Mouse (Mus musculus) neural tube, embryonic 11.5 days (tissue): ENCODE measurements around the gene Mical1. TPM values are rescaled to one million over a fixed set of nuclear protein-coding genes. Genes with fewer than 3 reads are reported as not detected.

Experiments used
- ATAC-seq: fragments of 200-750 bp; cut with Nextera tagmentation; 2 replicates; pipeline ENCODE4 v1.8.0; 2017; ENCODE audit warnings: moderate number of reproducible peaks, mild to moderate bottlenecking, moderate TSS enrichment, moderate library complexity; ENCODE audit not compliant: insufficient read depth, low FRiP score, low TSS enrichment
- DNase-seq: peaks from one replicate; pipeline ENCODE4 v3.0.0-alpha.2; 2015; ENCODE audit warnings: low spot score
- H3K27ac ChIP-seq: fragments of 300-500 bp; sonication (generic); 2 replicates; pipeline ENCODE4 v1.5.1; 2014; ENCODE audit warnings: low read depth, mild to moderate bottlenecking, low read length
- H3K27me3 ChIP-seq: fragments of 300-500 bp; sonication (generic); 2 replicates; pipeline ENCODE4 v1.6.1; 2014; ENCODE audit warnings: mild to moderate bottlenecking, low read length, mixed read lengths; ENCODE audit not compliant: control insufficient read depth, insufficient read depth
- H3K36me3 ChIP-seq: fragments of 300-500 bp; sonication (generic); 2 replicates; pipeline ENCODE4 v1.6.1; 2014; ENCODE audit warnings: mild to moderate bottlenecking, low read length, moderate library complexity, mixed read lengths; ENCODE audit not compliant: control insufficient read depth, insufficient read depth
- H3K4me1 ChIP-seq: fragments of 300-500 bp; sonication (generic); 2 replicates; pipeline ENCODE4 v1.6.1; 2014; ENCODE audit warnings: low read length, mixed read lengths; ENCODE audit not compliant: control insufficient read depth, insufficient read depth
- H3K4me2 ChIP-seq: fragments of 300-500 bp; sonication (generic); 2 replicates; pipeline ENCODE4 v1.6.1; 2014; ENCODE audit warnings: low read depth, mild to moderate bottlenecking, moderate library complexity
- H3K4me3 ChIP-seq: fragments of 300-500 bp; sonication (generic); 2 replicates; pipeline ENCODE4 v1.5.1; 2014; ENCODE audit warnings: low read depth, low read length
- H3K9ac ChIP-seq: fragments of 300-500 bp; sonication (generic); 2 replicates; pipeline ENCODE4 v1.6.1; 2014; ENCODE audit warnings: mild to moderate bottlenecking, low read length
- H3K9me3 ChIP-seq: fragments of 300-500 bp; sonication (generic); 2 replicates; pipeline ENCODE4 v1.6.1; 2016; ENCODE audit warnings: low read length; ENCODE audit not compliant: control insufficient read depth
- WGBS: fragments of 180-500 bp; shearing (Covaris S2); extraction: QIAGEN DNeasy Blood & Tissue Kit; methylation state at CpG from one replicate; pipeline ENCODE4 v1.1.7; 2014; 5-methylcytosine and 5-hydroxymethylcytosine counted together
- polyA plus RNA-seq: library from polyadenylated mRNA; unstranded; fragments of >200 nt; fragmentation: Nextera tagmentation; extraction: Ambion mirVana; gene quantifications from 2 replicates; pipeline ENCODE4 v1.2.1, GENCODE M21; 2014

Mical1 gene
- polyA plus RNA-seq, 1 experiment from 2014 or later: 34.9 TPM

DNA sequence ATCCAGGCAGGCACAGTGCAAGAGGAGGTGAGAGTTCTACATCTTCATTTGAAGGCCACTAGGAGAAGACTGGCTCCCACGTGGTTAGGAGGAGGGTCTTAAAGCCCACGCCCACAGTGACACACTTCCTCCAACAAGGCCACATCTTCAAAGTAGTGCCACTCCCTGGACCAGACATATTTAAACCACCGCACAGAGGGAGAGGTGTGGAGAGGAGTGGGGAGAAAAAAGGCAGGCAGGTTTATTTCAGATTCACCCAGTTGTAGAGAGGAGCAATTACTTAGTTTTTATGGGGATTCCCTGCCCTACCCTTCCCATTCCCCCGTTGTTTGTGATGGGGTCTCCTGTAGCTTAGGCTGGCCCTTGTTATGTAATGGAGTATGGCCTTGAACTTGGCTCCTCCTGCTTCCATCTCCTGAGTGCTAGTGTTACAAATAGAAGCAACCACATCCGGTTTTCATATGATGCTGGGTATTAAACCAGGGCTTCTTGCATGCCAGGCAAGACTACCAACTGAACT is 3.1 kb upstream of the Mical1 start:
- H3K27me3 ChIP-seq: no peaks in the 10 kb centered on the region
- H3K27ac ChIP-seq: no peak overlapping the region
- no peaks in the 10 kb centered on the region for H3K36me3 ChIP-seq
- DNase-seq (no peak), ATAC-seq (no peak)
- H3K4me2 ChIP-seq: no peak overlapping the region
- 77% methylated on average over 5 of the region's 5 CpGs for WGBS
- no peaks in the 10 kb centered on the region for H3K9me3 ChIP-seq
- no peak overlapping the region for H3K9ac ChIP-seq
- H3K4me3 ChIP-seq: no peak overlapping the region
- H3K4me1 ChIP-seq: peaks cover 10% of the 10 kb centered on the region

DNA sequence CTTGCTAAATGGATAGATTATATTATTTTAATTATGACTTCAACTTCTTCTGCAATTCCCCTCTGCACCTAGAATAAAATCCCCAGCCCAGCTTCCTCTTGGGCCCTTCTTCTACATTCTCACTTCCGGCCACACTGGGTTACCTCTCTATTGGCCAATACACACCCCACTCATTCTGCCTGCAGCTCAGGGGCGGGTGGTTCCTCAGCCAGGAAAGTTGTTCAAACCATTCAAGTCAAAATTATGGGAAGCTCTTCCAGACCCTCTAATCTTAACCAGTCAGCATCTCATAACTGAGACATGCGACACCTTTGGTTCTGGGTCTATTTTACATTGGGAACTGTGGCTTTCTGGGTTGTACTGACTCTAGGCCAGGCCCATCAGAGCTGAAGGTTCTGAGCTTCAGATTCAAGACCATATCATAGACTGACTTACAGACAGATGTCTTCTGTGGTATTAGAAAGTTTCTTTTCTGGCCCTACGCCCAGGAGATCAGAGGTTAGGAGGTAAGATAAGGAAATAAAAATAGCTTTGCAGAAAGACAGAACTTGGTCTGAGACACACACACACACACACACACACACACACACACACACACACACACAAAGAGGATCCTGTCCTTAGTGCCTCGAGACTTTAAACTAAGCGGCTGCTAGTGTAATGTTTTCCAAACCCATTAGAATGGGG is 2.2 kb upstream of the Mical1 start:
- no peak overlapping the region for H3K4me3 ChIP-seq
- H3K4me1 ChIP-seq: peaks cover 12% of the 10 kb centered on the region
- ATAC-seq: no peak
- no peak overlapping the region for H3K9ac ChIP-seq
- H3K27me3 ChIP-seq: no peaks in the 10 kb centered on the region
- DNase-seq: no peak
- no peak overlapping the region for H3K4me2 ChIP-seq
- H3K27ac ChIP-seq: no peak overlapping the region
- no peaks in the 10 kb centered on the region for H3K36me3 ChIP-seq
- no peaks in the 10 kb centered on the region for H3K9me3 ChIP-seq
- 85% methylated on average over 6 of the region's 6 CpGs for WGBS

DNA sequence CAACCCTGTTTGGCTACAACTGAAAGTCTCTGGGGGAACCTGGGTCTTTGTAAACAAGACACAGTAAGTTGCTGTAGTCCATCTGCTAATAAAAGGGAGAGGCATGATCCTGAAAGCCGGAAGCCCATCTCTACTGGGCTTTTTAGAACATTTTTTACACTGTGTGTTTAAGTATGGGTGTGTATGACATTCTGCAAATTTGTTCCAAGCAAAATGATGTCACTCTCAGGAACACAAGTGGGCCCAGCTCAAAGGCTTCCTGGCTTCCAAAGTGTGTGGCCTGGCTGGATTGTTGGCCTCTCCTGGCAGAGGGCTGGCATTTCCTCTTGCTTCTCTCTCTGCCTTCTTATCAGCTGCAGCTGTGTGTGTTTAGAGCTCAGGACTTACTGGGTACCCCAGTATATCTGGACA is 1.1 kb upstream of the Mical1 start:
- no peak for ATAC-seq
- H3K27ac ChIP-seq: no peak overlapping the region
- H3K9ac ChIP-seq: no peak overlapping the region
- no peak overlapping the region for H3K4me2 ChIP-seq
- DNase-seq: no peak
- H3K9me3 ChIP-seq: no peaks in the 10 kb centered on the region
- no peak overlapping the region for H3K4me3 ChIP-seq
- no peaks in the 10 kb centered on the region for H3K27me3 ChIP-seq
- whole genome bisulfite sequencing: 69% methylated on average over 1 of the region's 1 CpGs
- peaks cover 12% of the 10 kb centered on the region for H3K4me1 ChIP-seq
- peaks cover 2% of the 10 kb centered on the region; the same call in 1 of the 2 replicates for H3K36me3 ChIP-seq

DNA sequence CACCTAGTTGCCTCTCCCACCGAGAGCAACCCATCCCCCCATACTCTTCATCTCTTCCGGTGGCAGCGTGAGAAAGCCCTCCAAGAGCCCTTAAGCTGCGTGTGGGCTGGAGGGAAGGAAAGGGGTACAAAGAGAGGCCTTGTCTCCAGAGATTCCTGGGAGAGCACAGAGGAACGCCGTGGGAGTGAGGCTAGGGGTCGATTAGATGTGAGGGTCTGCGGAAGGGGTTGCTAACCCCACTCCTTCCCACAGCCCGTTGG is 834 bp downstream of the Mical1 start:
- no peak; the same call in 1 of the 2 replicates for ATAC-seq

DNA sequence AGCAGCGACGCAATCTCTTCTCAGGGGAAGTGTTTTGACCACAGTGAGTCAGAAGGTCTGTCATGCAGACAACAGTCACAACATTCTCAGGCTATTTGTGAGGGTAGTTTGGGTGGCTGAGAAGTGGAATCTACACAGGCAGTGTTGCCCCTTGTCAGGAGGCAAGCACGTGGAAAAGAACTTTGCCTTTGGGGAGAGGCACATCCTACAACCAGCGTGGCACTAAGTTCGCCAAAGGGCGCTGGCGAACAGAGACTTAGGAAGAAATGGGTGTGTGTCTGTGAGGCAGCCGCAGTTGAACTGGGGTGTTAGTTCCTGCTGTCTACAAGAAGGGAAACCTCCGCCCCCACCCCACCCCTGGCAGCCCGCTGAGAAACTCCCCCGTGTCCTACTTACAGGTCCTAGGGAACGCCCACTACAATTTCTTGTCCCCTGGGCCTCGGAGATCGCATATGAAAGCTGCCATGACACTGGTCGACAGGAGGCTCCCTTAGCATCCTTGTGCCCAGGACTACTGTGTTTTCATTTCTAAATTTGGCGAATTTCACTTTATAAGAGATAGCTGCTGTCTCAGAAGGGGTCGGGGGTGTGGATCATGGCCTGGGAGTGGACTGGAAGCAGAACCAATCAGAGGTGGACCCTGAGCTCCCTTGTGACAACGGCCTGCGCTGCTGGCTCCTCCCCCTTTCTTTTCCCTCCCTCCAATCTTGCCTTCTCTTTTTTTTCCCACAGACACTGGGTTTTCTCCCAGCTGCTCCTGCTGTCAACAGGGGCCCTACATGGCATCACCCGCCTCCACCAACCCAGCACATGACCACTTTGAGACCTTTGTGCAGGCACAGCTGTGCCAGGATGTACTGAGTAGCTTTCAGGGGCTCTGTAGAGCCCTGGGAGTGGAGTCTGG is 1.4 kb downstream of the Mical1 start:
- peaks cover 2% of the 10 kb centered on the region; the same call in 1 of the 2 replicates for H3K36me3 ChIP-seq
- H3K9ac ChIP-seq: peak overlapping the region; percentile 78
- ATAC-seq: peak; percentile 74
- H3K4me3 ChIP-seq: peak overlapping the region; percentile 64
- 2% methylated on average over 20 of the region's 20 CpGs for WGBS
- no peaks in the 10 kb centered on the region for H3K9me3 ChIP-seq
- no peaks in the 10 kb centered on the region for H3K27me3 ChIP-seq
- H3K27ac ChIP-seq: peak overlapping the region; percentile 80
- H3K4me1 ChIP-seq: peaks cover 12% of the 10 kb centered on the region
- H3K4me2 ChIP-seq: peak overlapping the region; percentile 90
- DNase-seq: peak; percentile 73

More for the DNA sequence above, 834 bp downstream of the Mical1 start:
- peak overlapping the region; percentile 80 for H3K27ac ChIP-seq
- DNase-seq: peak; percentile 82
- WGBS: under 1% methylated on average over 9 of the region's 9 CpGs
- no peaks in the 10 kb centered on the region for H3K27me3 ChIP-seq
- peak overlapping the region; percentile 78 for H3K9ac ChIP-seq
- H3K4me2 ChIP-seq: peak overlapping the region; percentile 90
- no peaks in the 10 kb centered on the region for H3K9me3 ChIP-seq
- H3K4me3 ChIP-seq: peak overlapping the region; percentile 64
- H3K36me3 ChIP-seq: peaks cover 2% of the 10 kb centered on the region; the same call in 1 of the 2 replicates
- peaks cover 12% of the 10 kb centered on the region for H3K4me1 ChIP-seq

DNA sequence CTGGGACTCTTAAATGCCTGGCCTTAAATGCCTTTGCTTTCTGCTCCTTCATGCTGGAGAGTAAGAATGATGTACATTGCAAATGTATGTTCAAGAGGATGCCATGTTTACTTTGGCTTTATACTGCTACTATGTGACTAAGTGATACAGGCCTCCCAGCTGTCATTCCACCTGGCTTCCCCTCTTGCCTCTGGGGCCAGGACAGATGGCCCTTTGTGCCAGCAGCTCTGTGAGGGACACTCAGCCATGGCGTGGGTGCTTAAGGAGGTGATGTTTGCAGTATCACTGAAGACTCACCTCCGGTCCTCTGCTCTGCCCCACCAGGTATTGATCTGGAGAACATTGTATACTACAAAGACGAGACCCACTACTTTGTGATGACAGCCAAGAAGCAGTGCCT is 3.8 kb downstream of the Mical1 start:
- Histone ChIP-seq H3K36me3 (peaks cover 5% of the 10 kb centered on the region), H3K9ac (no peak overlapping the region)
- WGBS: 86% methylated on average over 3 of the region's 3 CpGs

DNA sequence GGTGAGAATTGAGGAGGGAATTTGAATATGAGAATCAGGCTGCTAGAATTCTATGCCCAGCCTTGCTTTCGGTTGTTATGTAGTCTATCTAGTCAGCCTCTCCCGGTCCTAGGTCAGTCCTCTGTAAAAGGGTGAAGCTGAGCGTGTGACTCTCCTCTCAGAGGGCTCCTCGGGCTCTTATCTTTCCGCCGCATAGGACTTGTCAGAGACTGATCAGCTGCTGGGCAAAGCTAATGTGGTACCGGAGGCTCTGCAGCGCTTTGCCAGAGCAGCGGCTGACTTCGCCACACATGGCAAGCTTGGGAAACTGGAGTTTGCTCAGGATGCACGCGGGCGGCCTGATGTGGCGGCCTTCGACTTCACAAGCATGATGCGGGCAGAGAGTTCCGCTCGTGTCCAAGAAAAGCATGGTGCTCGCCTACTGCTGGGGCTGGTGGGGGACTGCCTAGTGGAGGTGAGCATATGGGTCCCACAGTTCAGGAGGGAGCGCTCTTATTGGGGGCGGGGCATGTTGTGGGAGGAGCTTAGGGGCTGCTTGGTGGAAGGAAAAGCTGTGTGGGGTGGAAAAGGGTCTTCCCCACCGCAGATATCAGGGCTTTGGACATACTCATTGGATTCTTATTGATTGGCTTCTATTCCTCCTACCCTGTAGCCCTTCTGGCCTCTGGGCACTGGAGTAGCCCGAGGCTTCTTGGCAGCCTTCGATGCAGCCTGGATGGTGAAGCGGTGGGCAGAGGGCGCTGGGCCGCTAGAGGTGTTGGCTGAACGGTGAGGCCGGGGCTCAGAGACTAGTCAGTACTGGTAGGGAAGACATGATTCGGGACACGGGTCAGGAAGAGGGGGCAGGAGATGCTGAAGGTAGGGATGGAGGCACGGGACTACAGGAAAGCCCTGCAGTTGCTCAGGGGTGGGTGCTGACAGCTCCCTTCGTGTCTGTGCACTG is 5.1 kb downstream of the Mical1 start:
- no peaks in the 10 kb centered on the region for H3K27me3 ChIP-seq
- peaks cover 9% of the 10 kb centered on the region for H3K4me1 ChIP-seq
- H3K36me3 ChIP-seq: peaks cover 11% of the 10 kb centered on the region
- ATAC-seq (no peak), DNase-seq (no peak)
- no peak overlapping the region for H3K4me2 ChIP-seq
- no peak overlapping the region for H3K9ac ChIP-seq
- H3K4me3 ChIP-seq: no peak overlapping the region
- H3K27ac ChIP-seq: no peak overlapping the region
- WGBS: 66% methylated on average over 33 of the region's 33 CpGs
- H3K9me3 ChIP-seq: no peaks in the 10 kb centered on the region

More for the DNA sequence above, 3.8 kb downstream of the Mical1 start:
- ATAC-seq (no peak), DNase-seq (no peak)
- H3K27ac ChIP-seq: no peak overlapping the region
- no peaks in the 10 kb centered on the region for H3K9me3 ChIP-seq
- no peak overlapping the region for H3K4me2 ChIP-seq
- no peaks in the 10 kb centered on the region for H3K27me3 ChIP-seq
- H3K4me1 ChIP-seq: peaks cover 12% of the 10 kb centered on the region
- no peak overlapping the region for H3K4me3 ChIP-seq

DNA sequence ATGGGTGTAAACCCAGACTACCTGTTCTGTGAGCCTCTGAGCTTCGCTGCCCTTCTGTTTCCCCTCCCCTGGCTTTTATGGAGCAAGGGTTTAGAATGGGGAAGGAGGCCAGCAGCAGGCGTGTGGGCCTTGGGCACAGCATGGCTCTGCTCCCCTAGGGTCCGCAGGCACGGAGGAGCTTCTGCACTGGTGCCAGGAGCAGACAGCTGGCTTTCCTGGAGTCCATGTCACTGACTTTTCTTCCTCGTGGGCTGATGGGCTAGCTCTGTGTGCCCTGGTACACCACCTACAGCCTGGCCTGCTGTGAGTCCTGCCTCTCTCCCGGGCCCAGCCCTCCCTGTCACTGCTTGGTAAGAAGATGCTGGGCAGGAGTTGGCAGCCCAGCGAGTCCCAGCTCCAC is 6.3 kb downstream of the Mical1 start:
- H3K4me1 ChIP-seq: peaks cover 5% of the 10 kb centered on the region; the same call in 1 of the 2 replicates
- H3K4me3 ChIP-seq: no peak overlapping the region
- WGBS: 87% methylated on average over 7 of the region's 7 CpGs
- H3K9ac ChIP-seq: no peak overlapping the region
- H3K36me3 ChIP-seq: peaks cover 15% of the 10 kb centered on the region
- no peak overlapping the region for H3K4me2 ChIP-seq
- H3K27me3 ChIP-seq: no peaks in the 10 kb centered on the region
- H3K9me3 ChIP-seq: no peaks in the 10 kb centered on the region
- no peak overlapping the region for H3K27ac ChIP-seq
- ATAC-seq: no peak
- DNase-seq: no peak
